Mouse (Mus musculus): ENCODE data around the gene Rufy3.

- TF ChIP-seq CTCF (IDR thresholded peaks at IDR 0.05; ENCODE audit: low read depth) (no peak), EP300 (IDR thresholded peaks at IDR 0.05; ENCODE audit: low read depth) (no peak)
These were observed 10.9 kb downstream of the Rufy3 start for GRCm38 (mm10) chr5:88575506-88576338.
